Mouse (Mus musculus) kidney, embryonic 15.5 days (tissue): ENCODE data around the gene Nanp. TPM values are rescaled to one million over a fixed set of nuclear protein-coding genes. Genes with fewer than 3 reads are reported as not detected.

Experiments
- ATAC-seq: fragments of 200-750 bp; cut with Nextera tagmentation; replicated peaks from 2 replicates; pipeline ENCODE4 v1.8.0; 2017; ENCODE audit warnings: moderate TSS enrichment; ENCODE audit not compliant: low FRiP score
- H3K27ac ChIP-seq: fragments of 300-500 bp; sonication (generic); 2 replicates; pipeline ENCODE4 v1.5.1; 2015; ENCODE audit warnings: mild to moderate bottlenecking, inconsistent platforms
- H3K27me3 ChIP-seq: fragments of 300-500 bp; sonication (generic); 2 replicates; pipeline ENCODE4 v1.6.1; 2015; ENCODE audit warnings: inconsistent platforms
- H3K36me3 ChIP-seq: fragments of 300-500 bp; sonication (generic); 2 replicates; pipeline ENCODE4 v1.6.1; 2015; ENCODE audit warnings: inconsistent platforms
- H3K4me1 ChIP-seq: fragments of 300-500 bp; sonication (generic); 2 replicates; pipeline ENCODE4 v1.6.1; 2015; ENCODE audit warnings: inconsistent platforms
- H3K4me2 ChIP-seq: fragments of 300-500 bp; sonication (generic); 2 replicates; pipeline ENCODE4 v1.6.1; 2015; ENCODE audit warnings: moderate library complexity, mild to moderate bottlenecking, inconsistent platforms
- H3K4me3 ChIP-seq: fragments of 300-500 bp; sonication (generic); replicated peaks from 2 replicates; pipeline ENCODE4 v1.5.1; 2015; ENCODE audit warnings: mild to moderate bottlenecking, inconsistent platforms
- H3K9ac ChIP-seq: fragments of 300-500 bp; sonication (generic); 2 replicates; pipeline ENCODE4 v1.6.1; 2015; ENCODE audit warnings: mild to moderate bottlenecking, inconsistent platforms
- H3K9me3 ChIP-seq: fragments of 300-500 bp; sonication (generic); replicated peaks from 2 replicates; pipeline ENCODE4 v1.6.1; 2016; ENCODE audit warnings: inconsistent platforms
- WGBS: fragments of 180-500 bp; shearing (Covaris S2); methylation state at CpG from one replicate; pipeline ENCODE4 v1.1.7; 2015; ENCODE audit warnings: mixed read lengths; 5-methylcytosine and 5-hydroxymethylcytosine counted together
- polyA plus RNA-seq: library from polyadenylated mRNA; unstranded; fragments of >200 nt; fragmentation: Nextera tagmentation; extraction: Ambion mirVana; gene quantifications from 2 replicates; pipeline ENCODE4 v1.2.1, GENCODE M21; 2015

Gene Nanp
- polyA plus RNA-seq, 1 experiment from 2014 or later: 48.1 TPM

DNA sequence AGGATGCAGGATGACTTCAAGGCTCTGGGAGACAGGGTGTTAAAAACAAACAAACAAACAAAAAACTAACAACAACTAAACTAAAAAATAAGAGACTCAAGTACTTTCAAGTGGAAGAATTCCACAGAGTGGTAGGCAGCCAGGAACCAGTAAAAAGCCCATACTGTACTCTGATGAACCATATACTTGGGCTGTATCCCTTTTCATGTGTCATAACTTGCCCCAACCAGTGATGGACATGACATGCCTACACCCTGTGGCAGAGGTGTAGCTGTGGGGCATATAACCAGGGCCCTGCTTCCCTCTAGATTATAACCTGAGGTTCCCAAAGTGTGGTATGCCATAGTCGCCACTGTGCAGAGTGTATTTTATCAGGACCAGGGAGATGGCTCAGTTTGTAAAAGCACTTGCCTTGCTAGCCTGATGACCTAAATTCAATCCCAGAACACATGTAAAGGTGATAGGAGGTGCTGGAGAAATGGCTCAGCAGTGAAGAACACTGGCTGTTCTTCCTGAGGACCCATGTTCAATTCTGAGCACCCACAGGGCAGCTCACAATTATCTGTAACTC lies 29.6 kb downstream of the Nanp start:
- H3K27ac ChIP-seq: no peak overlapping the region
- H3K27me3 ChIP-seq: no peaks in the 10 kb centered on the region
- H3K4me1 ChIP-seq: peaks cover 26% of the 10 kb centered on the region
- H3K9me3 ChIP-seq: no peaks in the 10 kb centered on the region
- peak; percentile 59 for ATAC-seq
- peak overlapping the region; percentile 81 for H3K4me3 ChIP-seq
- WGBS: 85% methylated on average over 1 of the region's 1 CpGs
- H3K4me2 ChIP-seq: peak overlapping the region; percentile 97
- H3K9ac ChIP-seq: peak overlapping the region; percentile 80; the same call in 1 of the 2 replicates
- H3K36me3 ChIP-seq: no peaks in the 10 kb centered on the region

DNA sequence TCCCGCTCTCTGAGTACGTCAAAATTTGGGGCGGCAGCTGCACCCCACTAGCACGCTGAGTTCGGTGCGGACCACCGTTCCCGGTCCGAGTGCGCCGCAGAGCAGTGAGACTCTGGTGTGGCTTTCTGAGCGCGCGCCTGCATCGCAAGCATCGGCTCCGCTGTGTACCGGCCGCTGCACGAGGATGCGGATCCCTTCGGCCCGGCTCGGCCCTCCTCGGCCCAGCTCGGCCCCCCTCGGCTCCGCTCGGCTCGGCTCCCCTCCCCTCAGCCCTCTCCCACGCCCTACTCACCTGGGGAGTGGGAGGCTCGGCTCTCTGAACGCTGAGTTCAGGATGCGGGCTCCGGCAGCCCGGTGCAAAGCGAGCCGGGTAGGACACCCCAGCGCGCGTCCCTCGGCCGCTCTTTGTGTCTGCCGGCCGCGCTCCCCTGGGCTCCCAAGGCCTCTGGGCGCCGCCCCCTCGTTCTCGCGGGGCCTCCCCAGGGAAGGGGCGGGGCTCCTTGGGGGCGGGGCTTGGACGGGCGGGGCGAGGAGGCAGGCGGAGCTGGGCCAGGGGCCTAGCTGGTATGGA lies 30.2 kb downstream of the Nanp start:
- WGBS: under 1% methylated on average over 44 of the region's 57 CpGs
- Histone ChIP-seq H3K27me3 (no peaks in the 10 kb centered on the region), H3K9ac (peak overlapping the region; percentile 80)

DNA sequence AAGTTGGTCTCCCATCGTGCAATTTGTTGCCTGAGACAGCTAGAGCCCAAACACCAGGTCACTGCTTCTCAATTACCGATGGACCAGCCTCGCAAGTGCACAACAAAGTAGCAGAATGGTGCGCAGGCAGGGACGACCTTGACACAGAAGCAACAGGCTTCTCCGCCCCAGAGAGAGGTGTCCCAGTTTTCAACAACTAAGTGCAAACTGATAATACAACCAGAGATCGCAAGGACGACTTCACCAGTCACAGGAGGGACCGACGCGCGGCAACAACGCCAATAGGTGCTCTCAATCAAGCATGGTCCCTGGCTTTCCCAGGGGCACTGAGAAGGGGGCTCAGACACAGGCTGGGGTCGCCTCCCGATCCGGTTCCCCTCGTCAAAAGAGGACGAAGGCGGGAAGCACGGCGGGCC lies 30.7 kb downstream of the Nanp start:
- Histone ChIP-seq H3K27ac (peak overlapping the region; percentile 85; the same call in 1 of the 2 replicates), H3K27me3 (no peaks in the 10 kb centered on the region), H3K9ac (peak overlapping the region; percentile 80), H3K4me2 (peak overlapping the region; percentile 97), H3K36me3 (no peaks in the 10 kb centered on the region), H3K9me3 (no peaks in the 10 kb centered on the region), H3K4me3 (peak overlapping the region; percentile 81), H3K4me1 (peaks cover 26% of the 10 kb centered on the region)
- peak; percentile 47 for ATAC-seq
- under 1% methylated on average over 21 of the region's 21 CpGs for WGBS

More for the DNA sequence above, 30.2 kb downstream of the Nanp start:
- peak; percentile 97 for ATAC-seq
- Histone ChIP-seq H3K9me3 (no peaks in the 10 kb centered on the region), H3K4me1 (peaks cover 26% of the 10 kb centered on the region), H3K4me3 (peak overlapping the region; percentile 81), H3K4me2 (peak overlapping the region; percentile 97), H3K27ac (peak overlapping the region; percentile 85), H3K36me3 (no peaks in the 10 kb centered on the region)

DNA sequence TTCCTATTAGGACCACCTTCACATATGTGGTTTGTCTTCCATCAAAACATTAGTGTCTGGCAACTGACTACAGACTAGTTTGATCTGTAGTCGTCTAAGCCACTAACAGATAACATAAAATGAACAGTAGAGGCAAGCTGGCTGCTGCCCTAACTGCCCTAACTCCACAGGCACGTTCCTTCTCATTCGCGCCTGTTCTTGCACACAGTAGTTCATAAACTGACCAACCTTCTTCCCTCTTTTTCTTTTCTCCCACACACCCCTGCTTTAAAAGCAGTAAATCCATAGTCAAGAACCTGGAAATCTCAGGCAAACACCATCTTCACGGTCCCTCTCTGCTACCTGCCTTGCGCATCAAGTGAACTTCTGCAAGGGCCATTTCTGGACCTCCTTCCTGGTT lies 31.2 kb downstream of the Nanp start:
- Histone ChIP-seq H3K36me3 (no peaks in the 10 kb centered on the region), H3K4me3 (peak overlapping the region; percentile 81), H3K4me1 (peaks cover 26% of the 10 kb centered on the region), H3K27me3 (no peaks in the 10 kb centered on the region), H3K27ac (no peak overlapping the region), H3K9ac (peak overlapping the region; percentile 80), H3K4me2 (peak overlapping the region; percentile 97), H3K9me3 (no peaks in the 10 kb centered on the region)
- no peak for ATAC-seq
- WGBS: 27% methylated on average over 6 of the region's 6 CpGs

DNA sequence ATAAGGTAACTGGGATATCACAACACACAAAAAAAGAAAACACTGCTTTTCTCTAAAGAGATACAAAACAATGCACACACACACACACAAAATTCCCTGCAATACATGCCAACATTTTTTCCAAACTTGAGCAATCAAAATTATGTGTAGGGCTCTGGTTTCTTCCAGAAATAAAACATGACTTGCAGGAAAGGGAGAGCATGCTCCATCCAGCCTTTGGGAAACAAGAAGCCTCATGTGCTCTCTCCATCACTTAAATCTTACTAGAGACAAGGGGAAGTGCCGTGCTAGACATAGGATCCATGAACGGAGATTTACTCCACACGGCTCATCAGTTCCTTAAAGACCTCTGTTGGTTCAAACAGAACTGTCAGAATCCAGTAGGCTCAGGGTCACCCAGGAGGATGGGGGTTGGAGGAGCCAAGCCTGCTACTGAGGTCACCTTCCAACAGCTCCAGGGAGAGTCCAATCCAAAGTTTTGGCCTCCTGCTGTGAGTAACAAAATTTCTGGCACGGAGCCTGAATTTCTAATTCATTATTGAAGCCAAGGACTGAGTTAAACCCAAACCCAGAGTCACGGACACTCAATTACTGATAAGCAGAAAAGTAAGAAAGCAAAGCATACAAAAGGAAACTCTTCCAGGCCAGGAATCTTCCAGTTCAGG lies 32.8 kb downstream of the Nanp start:
- Histone ChIP-seq H3K9ac (no peak overlapping the region), H3K36me3 (no peaks in the 10 kb centered on the region), H3K27ac (no peak overlapping the region), H3K4me2 (no peak overlapping the region), H3K9me3 (no peaks in the 10 kb centered on the region), H3K27me3 (no peaks in the 10 kb centered on the region), H3K4me3 (no peak overlapping the region), H3K4me1 (peaks cover 28% of the 10 kb centered on the region)
- 47% methylated on average over 5 of the region's 5 CpGs for WGBS
- no peak for ATAC-seq

DNA sequence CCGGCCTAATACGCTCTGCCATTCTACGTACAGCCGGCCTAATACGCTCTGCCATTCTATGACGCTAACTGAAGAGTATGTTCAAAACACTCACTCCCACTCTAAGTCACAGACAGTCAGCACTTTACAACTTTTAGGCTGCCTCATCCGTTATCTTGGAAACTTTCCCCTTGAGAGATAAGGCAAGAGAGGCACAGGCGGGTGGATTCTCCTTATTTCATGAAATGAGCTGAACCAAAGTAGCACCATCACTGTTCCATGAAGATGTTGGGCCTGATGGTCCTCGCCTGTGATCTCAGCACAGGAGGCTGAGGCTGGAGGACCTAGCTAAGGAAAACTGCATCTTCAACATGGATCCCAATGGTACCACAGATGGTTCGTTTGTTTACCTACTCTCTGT lies 34.8 kb downstream of the Nanp start:
- H3K4me2 ChIP-seq: no peak overlapping the region
- H3K36me3 ChIP-seq: no peaks in the 10 kb centered on the region
- no peak overlapping the region for H3K9ac ChIP-seq
- no peaks in the 10 kb centered on the region for H3K27me3 ChIP-seq
- 91% methylated on average over 10 of the region's 10 CpGs for WGBS
- no peak overlapping the region for H3K4me3 ChIP-seq
- no peak overlapping the region for H3K27ac ChIP-seq
- H3K4me1 ChIP-seq: peaks cover 35% of the 10 kb centered on the region
- ATAC-seq: no peak
- H3K9me3 ChIP-seq: no peaks in the 10 kb centered on the region

DNA sequence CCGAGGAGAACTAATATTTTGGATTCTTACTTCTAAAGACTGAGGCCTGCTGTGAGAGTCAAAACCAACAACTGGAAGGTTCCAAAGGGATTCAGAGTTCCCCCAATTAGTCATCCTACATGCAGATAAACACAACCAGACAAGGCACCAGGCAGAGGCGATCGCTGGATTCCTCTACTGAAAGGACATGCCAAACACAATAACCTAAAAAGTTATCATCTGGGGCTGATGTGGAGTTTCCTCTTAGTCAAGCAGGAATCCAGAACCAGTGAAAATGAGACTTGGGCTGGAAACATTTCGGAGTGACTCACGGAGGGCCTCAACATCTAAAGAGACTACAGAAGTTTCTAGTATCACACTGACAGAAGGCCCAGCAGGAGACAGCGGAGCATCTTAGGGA lies 35.4 kb downstream of the Nanp start:
- H3K4me2 ChIP-seq: no peak overlapping the region
- no peaks in the 10 kb centered on the region for H3K9me3 ChIP-seq
- 75% methylated on average over 6 of the region's 6 CpGs for WGBS
- ATAC-seq: no peak
- H3K4me1 ChIP-seq: peaks cover 41% of the 10 kb centered on the region
- H3K4me3 ChIP-seq: no peak overlapping the region
- no peaks in the 10 kb centered on the region for H3K27me3 ChIP-seq
- no peaks in the 10 kb centered on the region for H3K36me3 ChIP-seq
- H3K27ac ChIP-seq: no peak overlapping the region
- H3K9ac ChIP-seq: no peak overlapping the region

DNA sequence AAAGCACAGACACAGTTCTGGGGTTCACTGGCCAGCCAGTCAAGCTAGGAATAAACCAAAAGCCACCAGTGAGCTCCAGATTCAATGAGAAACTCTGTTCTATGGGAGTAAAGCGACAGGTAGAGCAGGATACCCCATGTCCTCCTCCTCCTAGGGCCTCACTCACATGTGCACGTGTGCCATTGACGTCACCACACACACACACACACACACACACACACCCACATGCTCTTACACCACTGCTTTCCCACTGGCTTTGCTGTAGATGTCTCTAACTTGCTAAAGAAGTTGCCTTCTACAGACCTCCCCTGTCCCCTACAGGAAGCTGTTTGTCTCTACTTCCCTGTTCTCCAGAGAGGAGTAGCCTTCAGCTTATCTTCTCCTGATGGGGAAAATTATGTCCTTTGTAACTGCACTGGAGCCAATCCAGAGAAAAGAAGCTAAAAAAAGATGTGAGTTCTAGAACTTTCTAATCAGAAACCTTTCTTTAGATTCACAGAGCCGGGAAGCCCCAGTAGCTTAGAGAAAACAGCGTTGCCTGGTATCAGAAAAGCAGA lies 37.5 kb downstream of the Nanp start:
- no peak for ATAC-seq
- H3K27ac ChIP-seq: no peak overlapping the region
- H3K4me2 ChIP-seq: no peak overlapping the region
- H3K9ac ChIP-seq: no peak overlapping the region
- WGBS: 80% methylated on average over 5 of the region's 5 CpGs
- no peaks in the 10 kb centered on the region for H3K36me3 ChIP-seq
- H3K4me3 ChIP-seq: no peak overlapping the region
- peaks cover 35% of the 10 kb centered on the region for H3K4me1 ChIP-seq
- no peaks in the 10 kb centered on the region for H3K27me3 ChIP-seq
- no peaks in the 10 kb centered on the region for H3K9me3 ChIP-seq

DNA sequence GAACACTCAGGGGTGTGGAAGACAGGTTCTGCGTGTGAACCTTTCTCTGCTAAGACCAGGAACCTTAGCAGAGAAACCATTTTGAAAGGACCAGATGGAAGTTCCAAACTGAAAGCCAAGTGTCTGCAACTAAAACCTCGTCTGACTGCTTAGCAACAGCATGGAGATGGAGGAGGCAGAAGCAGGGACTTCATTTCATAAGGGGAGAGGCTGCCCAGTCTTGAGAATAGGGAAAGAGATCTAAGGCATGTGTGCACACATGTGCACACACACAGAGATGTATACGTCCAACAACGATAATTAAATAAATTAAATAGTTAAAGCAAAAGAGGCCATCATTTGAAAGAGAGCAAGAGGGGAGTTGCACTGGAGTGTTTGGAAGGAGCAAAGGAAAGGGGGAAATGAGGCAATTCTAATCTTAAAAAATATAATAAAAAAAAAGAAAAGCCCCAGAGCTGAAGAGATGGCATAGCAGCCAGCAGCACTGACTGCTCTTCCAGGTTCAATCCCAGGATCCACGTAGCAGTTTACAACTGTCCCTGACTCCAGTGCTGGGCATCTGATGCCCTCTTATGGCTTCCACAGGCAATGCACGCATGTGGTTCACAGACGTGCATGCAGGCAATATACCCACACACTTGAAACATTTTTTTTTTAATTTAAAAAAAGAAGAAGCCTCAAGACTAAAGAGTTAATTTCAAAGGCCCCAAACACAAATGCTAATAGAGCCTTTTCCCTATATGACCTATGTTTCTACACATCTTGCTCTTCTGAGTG lies 38.6 kb downstream of the Nanp start:
- H3K27me3 ChIP-seq: no peaks in the 10 kb centered on the region
- no peak overlapping the region for H3K4me3 ChIP-seq
- peaks cover 31% of the 10 kb centered on the region for H3K4me1 ChIP-seq
- no peaks in the 10 kb centered on the region for H3K36me3 ChIP-seq
- peak; percentile 75 for ATAC-seq
- 56% methylated on average over 7 of the region's 7 CpGs for WGBS
- no peak overlapping the region for H3K4me2 ChIP-seq
- H3K27ac ChIP-seq: no peak overlapping the region
- no peak overlapping the region for H3K9ac ChIP-seq
- H3K9me3 ChIP-seq: no peaks in the 10 kb centered on the region

DNA sequence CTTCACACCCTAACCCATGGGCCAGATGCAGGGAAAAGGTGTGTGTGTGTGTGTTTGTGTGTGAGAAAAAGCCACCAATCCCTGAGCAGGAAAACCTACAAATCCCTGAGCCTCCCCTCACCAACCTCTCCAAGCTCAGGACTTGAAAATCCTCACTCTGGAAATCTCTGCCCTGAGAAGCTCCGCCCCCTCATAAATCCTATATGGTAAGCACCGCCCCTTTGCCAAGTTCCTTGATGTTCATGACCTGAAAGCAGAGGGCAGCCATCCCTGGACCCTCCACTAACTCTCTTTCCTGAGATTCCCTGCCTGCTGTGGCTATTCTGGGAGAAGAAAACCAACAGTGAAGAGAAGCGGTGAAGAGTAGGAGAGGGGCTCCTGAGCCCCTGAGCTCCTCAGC lies 40.2 kb downstream of the Nanp start:
- Histone ChIP-seq H3K9me3 (no peaks in the 10 kb centered on the region), H3K4me2 (no peak overlapping the region), H3K4me3 (no peak overlapping the region), H3K4me1 (peaks cover 31% of the 10 kb centered on the region), H3K36me3 (no peaks in the 10 kb centered on the region), H3K27me3 (no peaks in the 10 kb centered on the region), H3K9ac (no peak overlapping the region), H3K27ac (peak overlapping the region; percentile 58; the same call in 1 of the 2 replicates)
- 39% methylated on average over 3 of the region's 3 CpGs for WGBS
- peak; percentile 68 for ATAC-seq

DNA sequence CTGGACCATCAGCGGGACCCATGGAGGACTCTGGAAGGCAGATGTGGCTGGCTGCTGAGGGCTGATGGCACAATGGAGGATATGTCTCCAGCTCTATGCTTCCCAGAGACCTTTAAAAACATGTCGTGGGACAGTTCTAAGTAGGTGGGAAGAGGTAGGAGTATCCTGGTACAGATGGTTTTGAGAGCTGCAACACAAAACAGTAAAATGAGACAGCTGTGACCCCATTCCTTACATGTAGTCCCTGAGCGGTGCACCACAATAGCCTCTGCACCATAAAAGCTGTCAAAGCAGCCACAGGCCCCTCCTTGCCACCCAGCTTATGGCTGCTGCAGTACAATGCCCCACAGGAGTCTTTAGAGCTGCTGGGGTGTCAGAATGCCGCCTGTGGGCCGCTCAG lies 41.6 kb downstream of the Nanp start:
- H3K4me2 ChIP-seq: no peak overlapping the region
- no peak overlapping the region for H3K27ac ChIP-seq
- peaks cover 31% of the 10 kb centered on the region for H3K4me1 ChIP-seq
- 31% methylated on average over 5 of the region's 5 CpGs for WGBS
- no peaks in the 10 kb centered on the region for H3K36me3 ChIP-seq
- no peaks in the 10 kb centered on the region for H3K27me3 ChIP-seq
- ATAC-seq: no peak
- H3K9me3 ChIP-seq: no peaks in the 10 kb centered on the region
- H3K4me3 ChIP-seq: no peak overlapping the region
- H3K9ac ChIP-seq: no peak overlapping the region

DNA sequence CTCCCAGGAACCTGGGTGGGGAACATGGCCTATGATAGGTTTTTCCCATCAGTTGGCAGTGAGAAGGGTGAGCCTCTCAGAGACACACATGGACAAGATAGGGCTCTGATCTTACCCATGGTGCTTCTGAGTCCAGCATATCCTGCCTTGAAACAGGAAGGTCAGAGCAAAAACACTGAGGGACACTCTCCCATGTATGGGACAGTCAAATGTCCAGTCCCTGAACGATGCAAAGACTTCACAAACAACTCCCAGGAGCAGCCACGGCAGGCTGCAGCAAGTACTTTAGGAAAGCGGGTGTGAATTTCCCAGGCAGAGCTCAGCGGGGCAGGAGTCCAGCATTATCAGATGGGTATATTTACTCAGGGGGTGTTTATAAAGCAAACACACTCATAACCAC lies 43.9 kb downstream of the Nanp start:
- H3K27ac ChIP-seq: no peak overlapping the region
- H3K27me3 ChIP-seq: no peaks in the 10 kb centered on the region
- peaks cover 22% of the 10 kb centered on the region for H3K4me1 ChIP-seq
- H3K36me3 ChIP-seq: no peaks in the 10 kb centered on the region
- no peak overlapping the region for H3K4me3 ChIP-seq
- no peaks in the 10 kb centered on the region for H3K9me3 ChIP-seq
- no peak overlapping the region for H3K4me2 ChIP-seq
- WGBS: 69% methylated on average over 4 of the region's 4 CpGs
- ATAC-seq: no peak
- H3K9ac ChIP-seq: no peak overlapping the region
